ENCODE assay signal across 11 mouse cellular contexts in the genomic region with DNA sequence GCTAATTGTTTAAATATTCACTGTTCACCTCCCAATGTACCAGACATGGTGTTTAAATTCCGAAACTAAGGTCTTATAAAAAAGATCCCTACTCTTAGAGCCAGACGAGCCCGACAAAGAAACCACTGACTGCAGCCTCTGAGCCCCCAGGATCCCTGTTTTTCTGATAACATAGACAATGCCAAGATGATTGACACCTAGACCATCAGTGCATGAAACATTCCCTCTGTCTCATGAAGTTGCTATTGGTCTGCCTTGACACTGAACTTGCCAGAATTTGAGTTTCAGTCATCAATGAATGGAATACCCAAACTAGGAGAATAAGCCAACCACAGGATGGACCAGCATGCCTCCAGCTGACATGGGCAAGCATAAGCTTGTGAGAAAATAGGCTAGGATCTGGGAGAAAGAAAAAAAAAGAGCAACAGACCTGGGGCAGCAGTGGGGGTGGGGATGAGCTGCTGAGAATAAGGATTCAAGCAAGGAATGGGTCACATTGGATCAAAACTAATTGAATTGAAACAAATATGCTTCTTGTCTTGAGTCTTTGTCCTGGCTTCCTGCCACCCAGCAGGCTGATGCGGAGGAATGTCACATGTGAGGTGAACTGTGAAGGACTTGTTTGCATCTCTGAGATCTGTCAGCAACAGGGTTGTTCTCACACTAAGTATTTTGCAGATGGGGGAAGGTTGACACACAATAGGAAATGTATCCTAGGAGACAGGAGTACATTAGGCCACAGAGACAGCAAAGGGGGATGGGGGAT.
A peak's percentile ranks its signal among the peaks of the same experiment; 100 is the strongest.
DNase-seq lines count a peak whose midpoint lies in the region; ATAC-seq and TF ChIP-seq lines count a peak whose summit lies in the region.
"Had no signal": no experiment of that assay in that cellular context is flagged by ENCODE, and none has a peak within 500 bp of the region (broad histone marks: within the 10 kb centered on the region; RNA-seq: fewer than 3 reads in every experiment).

No protein-coding gene starts in this region.

- TF ChIP-seq EP300 in ES-Bruce4 (IDR thresholded peaks at IDR 0.05; ENCODE audit: insufficient read depth, low read depth, low read length), result 0 out of 2 replicates have a peak, but pooled peaks have one; percentile 51

- no peak for DNase-seq in heart, postnatal 36 days
- peak; percentile 33 for DNase-seq in embryo, embryonic 10.5 days (ENCODE audit: low spot score)
- no peak for DNase-seq in layer of hippocampus, postnatal 36 days
- DNase-seq in gastrocnemius, postnatal 36 days, result no peak

- TF ChIP-seq CTCF in ES-Bruce4 (IDR thresholded peaks at IDR 0.05; ENCODE audit: low read depth, low read length), result no peak

- no peak overlapping the region for H3K4me2 ChIP-seq in heart, embryonic 12.5 days
- no peak overlapping the region for H3K4me2 ChIP-seq in hindbrain, embryonic 16.5 days (ENCODE audit: low read length)
- H3K4me2 ChIP-seq: limb, embryonic 13.5 days had no signal

- intact Hi-C loops in heart, postnatal 36 days (cut with DNase I), result no loop called here
- intact Hi-C loops in gastrocnemius, postnatal 36 days (cut with DNase I), result no loop called here

- H3K27ac ChIP-seq in heart, embryonic 12.5 days (ENCODE audit: poor library complexity, severe bottlenecking), result 0 out of 2 replicates have a peak overlapping the region, but pooled peaks have one; percentile 29
- H3K27ac ChIP-seq in ES-Bruce4 (ENCODE audit: insufficient read depth, low read length), result no peak overlapping the region
- H3K27ac ChIP-seq in hindbrain, embryonic 16.5 days (ENCODE audit: low read depth, low read length), result no peak overlapping the region
- H3K27ac ChIP-seq: forebrain, embryonic 10.5 days; limb, embryonic 13.5 days had no signal

- H3K9me3 ChIP-seq in heart, embryonic 12.5 days (replicated peaks), result no peaks in the 10 kb centered on the region
- H3K9me3 ChIP-seq in ES-Bruce4 (replicated peaks; ENCODE audit: control insufficient read depth, insufficient read depth, low read length, poor library complexity, severe bottlenecking), result no peaks in the 10 kb centered on the region
- H3K9me3 ChIP-seq in hindbrain, embryonic 16.5 days (ENCODE audit: control insufficient read depth, low read length), result no peaks in the 10 kb centered on the region

- H3K27me3 ChIP-seq in heart, embryonic 12.5 days (replicated peaks), result no peaks in the 10 kb centered on the region
- no peaks in the 10 kb centered on the region for H3K27me3 ChIP-seq in ES-Bruce4 (ENCODE audit: control insufficient read depth, insufficient read depth, low read length, poor library complexity, severe bottlenecking)
- no peaks in the 10 kb centered on the region for H3K27me3 ChIP-seq in hindbrain, embryonic 16.5 days (replicated peaks; ENCODE audit: control insufficient read depth, insufficient read depth, low read length)
- H3K27me3 ChIP-seq: limb, embryonic 13.5 days had no signal

- 65% methylated on average over 4 of the region's 4 CpGs for WGBS in heart, embryonic 12.5 days
- 37% methylated on average over 4 of the region's 4 CpGs for WGBS in hindbrain, embryonic 16.5 days

- H3K36me3 ChIP-seq in heart, embryonic 12.5 days, result no peaks in the 10 kb centered on the region
- H3K36me3 ChIP-seq in ES-Bruce4 (ENCODE audit: control insufficient read depth, insufficient read depth, low read length, poor library complexity, severe bottlenecking), result no peaks in the 10 kb centered on the region
- no peaks in the 10 kb centered on the region for H3K36me3 ChIP-seq in hindbrain, embryonic 16.5 days (ENCODE audit: control insufficient read depth, insufficient read depth, low read length)
- H3K36me3 ChIP-seq: forebrain, embryonic 10.5 days; limb, embryonic 13.5 days had no signal

- ATAC-seq in heart, embryonic 12.5 days (ENCODE audit: insufficient number of reproducible peaks, low FRiP score), result no peak
- ATAC-seq in hindbrain, embryonic 16.5 days, result peak; percentile 75
- ATAC-seq in frontal cortex, adult (ENCODE audit: low TSS enrichment), result no peak
- ATAC-seq: inflammation-experienced regulatory T-cells, adult 6 months had no signal

- no peak overlapping the region for H3K4me3 ChIP-seq in heart, embryonic 12.5 days
- no peak overlapping the region for H3K4me3 ChIP-seq in ES-Bruce4 (ENCODE audit: low read depth, low read length)
- H3K4me3 ChIP-seq in hindbrain, embryonic 16.5 days (ENCODE audit: low read length), result no peak overlapping the region
- H3K4me3 ChIP-seq: forebrain, embryonic 10.5 days; limb, embryonic 13.5 days had no signal

- TF ChIP-seq POLR2A in ES-Bruce4 (IDR thresholded peaks at IDR 0.05; ENCODE audit: insufficient read depth, low read length), result no peak

- H3K4me1 ChIP-seq in heart, embryonic 12.5 days (replicated peaks), result peaks cover 23% of the 10 kb centered on the region
- H3K4me1 ChIP-seq in ES-Bruce4 (ENCODE audit: control insufficient read depth, insufficient read depth, low read length), result no peaks in the 10 kb centered on the region
- H3K4me1 ChIP-seq in hindbrain, embryonic 16.5 days (ENCODE audit: control insufficient read depth, insufficient read depth, low read depth, low read length), result peaks cover 3% of the 10 kb centered on the region
- H3K4me1 ChIP-seq: limb, embryonic 13.5 days had no signal

- no peak overlapping the region for H3K9ac ChIP-seq in heart, embryonic 12.5 days
- no peak overlapping the region for H3K9ac ChIP-seq in ES-Bruce4 (ENCODE audit: low read depth, poor library complexity, severe bottlenecking)
- H3K9ac ChIP-seq in hindbrain, embryonic 16.5 days (ENCODE audit: low read depth, low read length), result no peak overlapping the region
- H3K9ac ChIP-seq: limb, embryonic 13.5 days had no signal
